Mouse (Mus musculus): ENCODE data around the gene Hmcn1.

Hmcn1 gene

DNA sequence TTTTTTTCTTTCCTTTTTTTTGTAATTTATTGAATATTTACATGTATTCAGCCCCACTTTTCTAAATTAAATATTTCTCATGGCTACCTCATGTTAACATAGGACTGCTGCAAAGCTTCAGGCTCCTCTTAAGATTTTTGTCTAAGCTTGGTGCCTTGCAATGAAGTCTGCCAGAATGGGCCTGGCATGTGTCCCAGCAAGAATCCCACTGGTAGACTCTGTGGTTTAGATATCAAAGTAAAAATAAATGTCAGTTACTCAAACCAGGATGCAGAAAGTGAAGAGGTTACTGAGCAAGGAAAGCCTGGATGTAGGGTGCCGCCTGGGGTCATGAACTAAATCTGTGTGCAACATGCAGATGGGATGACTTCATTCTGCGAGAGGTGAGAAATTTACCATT is 217.5 kb downstream of the Hmcn1 start:
- DNase-seq = peak; percentile 55

GRCm38 (mm10) chr1:150772958-150773357 is 220.3 kb downstream of the Hmcn1 start:
- DNase-seq = no peak

DNA sequence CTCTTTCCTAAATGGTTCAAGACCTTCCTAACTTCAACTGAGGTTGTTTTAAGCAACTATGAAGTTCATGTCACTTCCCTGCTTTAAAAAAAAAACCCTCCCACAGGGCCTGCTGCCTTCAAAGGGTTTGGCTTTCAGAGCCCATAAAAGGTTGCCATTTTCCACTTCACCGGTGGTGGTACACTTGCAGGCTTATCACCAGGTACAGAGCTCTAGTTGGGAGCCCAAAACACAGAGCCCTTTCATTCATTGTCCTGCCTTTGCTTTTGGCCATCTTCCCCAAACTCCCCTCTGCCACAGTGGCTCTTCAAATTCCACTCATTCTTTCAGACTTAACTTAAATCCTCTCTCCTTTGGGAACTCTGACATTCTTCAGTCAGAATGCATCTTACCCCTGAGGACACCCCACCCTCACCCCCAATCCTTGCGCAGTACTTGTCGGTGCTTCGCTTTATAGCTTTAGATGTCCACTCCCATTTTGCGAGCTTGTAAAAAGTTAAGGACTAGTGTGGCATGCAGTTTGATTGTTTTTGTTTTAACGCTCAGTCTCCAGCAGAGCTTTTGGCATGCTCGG is 222.2 kb downstream of the Hmcn1 start:
- no peak for DNase-seq

- no peak for DNase-seq
Measured at GRCm38 (mm10) chr1:150769836-150770235, 223.4 kb downstream of the Hmcn1 start.

- DNase-seq = no peak
Measured at GRCm38 (mm10) chr1:150761678-150762077, 231.6 kb downstream of the Hmcn1 start.

DNA sequence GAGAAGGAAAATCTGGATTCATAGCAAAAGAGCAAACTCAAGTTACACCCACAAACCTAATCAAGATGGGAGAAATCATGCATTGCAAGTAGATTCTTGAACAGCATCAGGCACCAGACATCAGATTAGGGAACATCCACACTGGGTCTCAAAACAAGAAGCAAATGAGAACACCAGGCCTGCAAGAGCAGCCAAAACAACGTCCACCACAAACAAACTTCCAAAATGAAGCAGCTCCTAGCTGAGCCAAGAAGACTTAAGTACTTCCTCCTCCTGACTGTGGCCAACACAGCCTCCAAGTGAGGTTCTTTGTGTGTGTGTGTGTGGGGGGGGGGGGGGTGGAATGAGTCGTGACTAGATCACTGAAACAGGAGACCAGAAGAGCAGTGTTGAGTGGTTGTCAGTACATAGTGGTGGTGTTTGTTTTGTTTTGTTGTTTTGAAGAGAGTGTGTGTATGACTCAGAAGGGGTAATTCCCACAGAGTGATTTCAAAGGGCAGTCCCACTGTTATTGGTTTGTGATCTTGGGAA is 232.4 kb downstream of the Hmcn1 start:
- DNase-seq = no peak

DNA sequence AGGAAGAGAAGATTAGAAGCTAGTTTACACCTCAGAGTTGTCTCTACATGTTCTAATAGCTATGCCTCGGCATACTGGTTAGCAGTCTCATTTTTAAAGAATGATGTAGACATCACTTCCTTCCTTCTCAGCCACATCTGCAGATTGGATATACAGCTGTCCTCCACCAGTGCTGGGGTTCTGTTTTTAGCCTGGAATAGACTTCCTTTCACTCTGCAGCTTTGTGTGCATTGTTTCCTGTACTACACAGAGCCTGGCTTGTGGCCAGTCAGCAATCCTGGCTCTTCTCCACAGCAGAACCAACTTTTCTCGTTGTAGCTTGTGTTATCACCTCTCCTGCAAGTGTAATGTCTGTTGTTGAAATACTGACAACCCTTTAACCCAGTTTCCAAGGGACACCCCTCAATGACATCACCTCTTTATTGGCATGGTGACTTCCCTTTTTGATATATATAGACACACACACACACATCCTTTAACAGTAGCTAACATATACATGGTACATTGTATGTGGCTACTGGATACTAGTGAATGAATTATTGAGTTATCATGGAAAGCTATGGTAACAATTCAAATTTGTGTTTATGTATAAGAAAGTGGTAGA is 233.7 kb downstream of the Hmcn1 start:
- DNase-seq = peak; percentile 70

GRCm38 (mm10) chr1:150753920-150754319 is 239.3 kb downstream of the Hmcn1 start:
- no peak for DNase-seq

GRCm38 (mm10) chr1:150748783-150749182 is 244.5 kb downstream of the Hmcn1 start:
- no peak for DNase-seq

- no peak for DNase-seq
Measured at GRCm38 (mm10) chr1:150747771-150748170, 245.5 kb downstream of the Hmcn1 start.

GRCm38 (mm10) chr1:150743097-150743843 is 250.0 kb downstream of the Hmcn1 start:
- DNase-seq = peak; percentile 15

DNA sequence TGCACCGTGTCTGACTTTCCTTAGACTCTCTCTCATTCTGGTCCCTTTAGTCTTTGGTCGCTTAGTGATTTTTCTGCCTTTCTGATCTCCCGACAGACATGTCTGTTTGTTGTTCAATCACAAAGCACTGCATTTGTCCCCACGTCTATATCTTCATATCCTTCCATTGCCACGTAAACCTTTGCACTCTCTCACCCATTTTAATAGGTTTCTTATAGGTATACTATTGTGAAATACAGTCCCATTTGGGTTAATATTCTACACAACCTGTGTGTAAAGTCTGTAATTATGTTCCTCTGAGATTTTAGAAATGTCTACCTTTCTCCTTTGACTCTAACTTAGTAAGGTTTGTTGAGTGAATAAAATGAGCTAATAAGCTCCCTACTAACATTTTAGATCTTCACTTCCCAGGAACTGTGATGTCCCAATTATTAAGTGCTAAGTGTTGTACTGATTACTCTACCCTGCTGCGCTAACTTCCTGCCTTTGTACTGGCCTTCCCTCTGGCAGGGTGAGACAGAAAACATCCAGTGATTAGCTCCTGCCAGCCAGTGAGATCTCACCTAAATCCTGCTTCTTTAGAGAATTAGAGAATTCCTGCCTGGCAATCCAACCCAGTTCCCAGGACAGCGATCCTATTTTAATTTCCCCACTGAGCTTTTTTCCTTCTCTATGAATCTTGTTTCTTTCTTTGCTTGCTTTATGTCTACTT is 250.7 kb downstream of the Hmcn1 start:
- DNase-seq = no peak

GRCm38 (mm10) chr1:150711438-150711837 is 281.8 kb downstream of the Hmcn1 start:
- DNase-seq = peak; percentile 15

GRCm38 (mm10) chr1:150706502-150706901 is 286.7 kb downstream of the Hmcn1 start:
- DNase-seq = no peak

GRCm38 (mm10) chr1:150697749-150698148 is 295.5 kb downstream of the Hmcn1 start:
- no peak for DNase-seq

- no peak for DNase-seq
Measured at GRCm38 (mm10) chr1:150682044-150682443, 311.2 kb downstream of the Hmcn1 start.

DNA sequence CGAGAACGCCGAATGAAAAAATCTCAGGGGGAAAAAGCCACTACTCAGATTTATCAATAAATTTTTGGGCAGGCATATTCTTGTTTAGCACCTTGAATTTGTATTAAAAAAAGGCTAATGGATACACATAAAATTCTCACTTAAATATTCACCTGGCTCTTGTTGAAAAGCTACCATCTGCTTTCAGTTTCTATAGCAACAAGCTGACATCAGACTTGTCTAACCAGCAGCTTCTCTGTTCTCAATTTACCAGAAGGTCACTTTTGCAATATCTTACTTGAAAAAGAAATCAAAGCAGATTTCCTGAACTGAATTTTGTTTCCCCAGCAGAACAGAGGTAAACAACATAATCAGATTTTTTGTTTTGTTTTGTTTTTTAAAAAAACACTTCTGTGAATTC is 311.8 kb downstream of the Hmcn1 start:
- no peak for DNase-seq

GRCm38 (mm10) chr1:150681006-150681405 is 312.2 kb downstream of the Hmcn1 start:
- peak; percentile 11 for DNase-seq

DNA sequence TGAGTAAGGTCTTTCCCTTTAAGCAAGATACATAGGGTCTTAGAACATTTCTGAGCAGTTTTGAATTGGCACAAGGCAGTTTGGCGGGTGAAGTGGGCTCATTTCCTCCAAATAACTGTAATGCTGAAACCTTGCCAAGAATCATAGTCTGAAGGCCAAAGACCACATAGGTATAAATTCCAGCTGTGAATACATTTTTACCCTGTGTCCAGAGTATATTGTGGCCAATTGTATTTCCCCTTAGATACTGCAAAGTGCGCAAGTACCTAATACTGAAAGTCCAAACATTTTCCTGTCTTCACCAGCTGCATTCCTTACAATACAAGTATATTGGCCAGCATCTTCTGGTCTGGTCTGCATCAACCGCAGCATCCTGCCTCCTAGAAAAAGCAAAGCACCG is 312.9 kb downstream of the Hmcn1 start:
- no peak for DNase-seq

- no peak for DNase-seq
Measured at GRCm38 (mm10) chr1:150645314-150645713, 347.9 kb downstream of the Hmcn1 start.

DNA sequence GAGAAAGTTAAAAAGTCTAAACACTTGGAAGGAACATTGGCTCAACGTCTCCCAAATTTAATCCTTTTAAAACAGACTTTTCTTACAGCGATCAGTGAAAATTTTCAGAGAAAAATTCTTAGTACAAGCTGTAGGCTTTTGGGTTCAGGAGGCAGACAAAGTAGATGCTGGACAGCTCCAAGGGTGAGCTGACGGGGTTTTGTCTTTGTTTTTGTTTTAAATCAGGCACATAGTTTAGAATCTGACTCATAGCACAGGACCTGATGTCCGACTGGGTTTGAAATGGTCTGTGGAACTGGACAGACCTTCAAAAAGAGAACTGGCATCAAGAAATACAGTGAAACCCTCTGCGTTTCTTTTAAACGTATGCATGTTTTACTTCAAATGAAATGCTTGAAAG is 353.7 kb downstream of the Hmcn1 start:
- no peak for DNase-seq

DNA sequence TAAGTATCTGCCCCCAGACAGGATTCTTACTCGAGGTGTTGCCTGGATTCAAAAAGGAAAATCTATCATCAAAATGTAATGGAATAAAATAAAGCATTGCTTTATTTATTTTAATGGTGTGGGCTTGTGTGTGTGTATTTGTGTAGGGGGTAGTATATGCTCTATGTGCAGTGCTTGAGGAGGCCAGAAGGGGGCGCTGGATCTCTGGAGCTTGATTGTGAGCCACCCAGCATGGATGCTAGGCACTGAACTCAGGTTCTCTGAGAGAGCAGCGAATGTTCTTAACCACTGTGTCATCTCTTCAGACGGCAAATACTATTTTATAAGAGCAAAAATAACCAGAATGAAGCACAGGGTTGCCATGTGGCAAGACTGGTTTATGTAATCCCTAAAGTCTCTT is 360.7 kb downstream of the Hmcn1 start:
- peak; percentile 16 for DNase-seq

- DNase-seq = no peak
Measured at GRCm38 (mm10) chr1:150631856-150632171, 361.4 kb downstream of the Hmcn1 start.
